Mouse (Mus musculus) brain, embryonic 14.5 days (tissue): ENCODE results near the gene Timp3.

Experiments used
- CTCF ChIP-seq: fragments of 200-500 bp; IDR thresholded peaks from 2 replicates; pipeline ENCODE4 v1.5.1; 2012; ENCODE audit warnings: inconsistent platforms, mild to moderate bottlenecking, moderate library complexity, borderline replicate concordance; ENCODE audit not compliant: insufficient read depth, insufficient read length; ENCODE audit errors: extremely low read depth
- POLR2A ChIP-seq: fragments of 200-500 bp; IDR thresholded peaks from 2 replicates; pipeline ENCODE4 v1.6.1; 2012; ENCODE audit warnings: mild to moderate bottlenecking, inconsistent platforms, borderline replicate concordance; ENCODE audit not compliant: poor library complexity, insufficient read depth, insufficient read length, severe bottlenecking; ENCODE audit errors: extremely low read depth

DNA sequence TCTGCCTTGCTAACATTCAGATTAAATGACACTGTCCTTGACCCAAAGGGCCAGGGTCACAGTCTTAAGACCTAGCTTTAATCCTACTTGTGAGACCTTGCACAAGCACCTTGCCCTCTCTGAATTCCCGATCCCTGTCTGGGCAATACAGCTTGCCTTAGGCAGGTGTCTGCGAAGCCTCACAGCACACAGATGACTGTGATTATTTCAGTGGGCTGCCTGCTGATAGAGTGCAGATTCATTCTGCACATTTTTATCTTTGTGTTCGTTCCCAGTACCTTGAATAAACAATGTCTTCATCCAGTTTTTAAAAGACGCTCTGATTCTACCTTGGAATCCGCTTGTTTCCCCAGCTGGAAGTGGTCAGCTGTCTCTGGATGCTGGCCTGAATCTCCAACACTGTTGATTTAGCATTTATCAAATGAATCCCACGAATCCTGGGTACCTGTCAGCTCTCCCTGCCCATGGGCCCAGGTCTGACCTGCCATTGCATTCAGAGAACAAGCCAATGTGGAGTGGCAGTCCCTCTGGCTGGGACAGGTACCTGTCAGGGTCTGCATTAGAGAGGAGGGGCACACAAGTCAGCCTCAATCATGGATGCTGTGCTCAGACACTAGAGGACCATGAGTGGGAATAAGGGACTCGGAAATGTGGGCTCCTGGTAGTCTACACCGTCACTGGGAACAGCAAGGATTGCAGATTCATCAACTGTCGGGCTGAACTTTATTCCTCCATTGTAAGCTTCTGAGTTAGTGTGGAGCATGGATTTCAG is 81.2 kb downstream of the Timp3 start:
- no peak for TF ChIP-seq CTCF
- TF ChIP-seq POLR2A = no peak
